Mouse (Mus musculus) myocyte (in vitro differentiated cells): Measurements from ENCODE around the gene Vill.

Experiments used
- E2F4 ChIP-seq: IDR thresholded peaks from one replicate; pipeline ENCODE4 v1.6.1; 2011; ENCODE audit warnings: mild to moderate bottlenecking, control low read depth, moderate library complexity; ENCODE audit not compliant: insufficient read depth
- POLR2AphosphoS2 ChIP-seq: IDR thresholded peaks from one replicate; pipeline ENCODE4 v1.6.1; 2011; ENCODE audit warnings: low read depth, control low read depth; ENCODE audit not compliant: insufficient read length

DNA sequence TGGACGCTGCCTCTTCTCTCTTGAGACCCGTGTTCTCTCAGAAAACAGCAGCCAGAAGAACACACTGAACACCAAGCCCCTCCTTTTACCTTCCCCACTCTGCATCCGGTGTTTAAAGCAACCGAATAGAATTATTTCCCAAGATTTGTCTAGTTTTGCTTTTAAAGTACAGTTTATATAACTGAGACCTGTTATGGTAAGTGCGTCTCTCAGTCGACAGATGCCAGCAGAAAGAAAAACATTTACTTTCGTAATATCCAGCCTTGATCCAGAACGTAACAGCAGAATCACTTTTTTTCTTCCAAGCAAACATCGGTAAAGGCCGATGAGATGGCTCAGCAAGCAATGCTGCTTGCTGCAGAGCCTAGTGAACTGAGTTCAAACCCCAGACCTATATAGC is 45.3 kb upstream of the Vill start:
- no peak for TF ChIP-seq POLR2AphosphoS2
- no peak for TF ChIP-seq E2F4
